Mouse (Mus musculus): ENCODE data around the gene Gpr83. TPM values are rescaled to one million over a fixed set of nuclear protein-coding genes. Genes with fewer than 3 reads are reported as not detected.

Gpr83 gene
- 10 to 100 TPM; 19.5 to 30.2 TPM for total RNA-seq (2021)

- intact Hi-C loops (cut with DNase I): no loop called here
- peak; percentile 70 for DNase-seq (ENCODE audit: low spot score in 2 of 2)
These were observed at the start of gene Gpr83 for GRCm38 (mm10) chr9:14859868-14860639. TSS of gene Gpr83 (plus strand) at chr9:14860210.

DNA sequence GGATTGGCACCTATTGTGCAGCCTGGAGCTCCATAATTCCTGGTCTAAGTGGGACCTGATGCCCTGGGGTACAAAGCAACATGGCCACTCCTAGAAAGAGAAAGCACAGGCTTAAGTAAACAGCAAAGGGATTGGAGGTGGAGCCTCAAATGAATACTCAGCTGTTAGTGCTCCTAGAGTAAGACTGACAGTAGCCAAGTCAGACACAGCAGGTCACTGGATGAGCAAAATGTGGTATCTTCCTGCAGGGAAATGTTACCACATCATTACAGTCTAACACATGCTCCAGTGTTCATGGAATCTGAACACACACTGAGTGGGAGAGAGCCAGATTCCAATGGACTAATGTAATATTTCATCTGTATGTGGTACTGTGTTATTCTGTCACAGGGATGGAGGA is 38.6 kb upstream of the Gpr83 start:
- intact Hi-C loops (cut with DNase I): no loop called here
- no peak for DNase-seq (ENCODE audit: low spot score in 2 of 2)

DNA sequence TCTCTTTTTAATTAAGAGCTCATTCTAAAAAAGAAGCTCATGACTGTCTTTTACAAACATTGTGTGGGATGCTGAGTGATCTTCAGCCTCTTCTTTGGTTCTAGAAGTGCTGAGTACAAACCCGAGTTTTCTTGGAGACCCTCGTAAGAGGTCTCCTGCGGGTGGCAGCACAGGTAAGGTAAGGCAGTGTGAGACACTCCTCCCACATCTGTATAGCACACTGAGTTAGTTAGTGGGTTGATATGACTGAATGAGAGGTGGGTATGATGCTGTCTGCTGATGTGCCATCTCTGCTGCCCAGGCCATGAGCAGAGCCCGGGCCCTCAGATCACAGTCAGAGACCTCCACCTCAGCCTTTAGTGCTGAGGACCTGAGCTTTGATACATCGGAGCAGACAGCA is 35.2 kb upstream of the Gpr83 start:
- no peak for DNase-seq (ENCODE audit: low spot score in 2 of 2)
- intact Hi-C loops (cut with DNase I): no loop called here

GRCm38 (mm10) chr9:14827875-14828274 is 32.1 kb upstream of the Gpr83 start:
- intact Hi-C loops (cut with DNase I): no loop called here
- DNase-seq (ENCODE audit: low spot score in 2 of 2): peak in 1 of 2 experiments; percentile 23

DNA sequence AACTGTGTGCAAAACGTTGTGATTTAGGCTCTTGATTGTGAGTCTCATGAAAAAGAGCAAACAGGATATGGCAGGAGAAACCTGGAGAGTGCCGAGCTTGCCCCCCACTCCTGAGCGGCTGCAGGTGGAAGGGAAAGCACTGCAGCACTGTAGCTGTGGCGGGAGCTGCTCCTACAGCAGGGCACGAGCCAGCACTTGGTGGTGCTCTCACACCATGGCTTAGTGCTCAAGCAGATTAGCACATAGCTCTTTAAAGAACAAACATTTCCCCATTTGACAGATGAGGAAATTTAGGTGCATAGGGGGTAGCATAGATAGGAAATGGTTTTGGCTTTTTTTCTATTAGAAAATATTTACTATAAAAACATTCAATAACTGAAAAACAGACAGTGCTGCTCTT is 28.0 kb upstream of the Gpr83 start:
- no peak for DNase-seq (ENCODE audit: low spot score in 2 of 2)
- intact Hi-C loops (cut with DNase I): no loop called here

DNA sequence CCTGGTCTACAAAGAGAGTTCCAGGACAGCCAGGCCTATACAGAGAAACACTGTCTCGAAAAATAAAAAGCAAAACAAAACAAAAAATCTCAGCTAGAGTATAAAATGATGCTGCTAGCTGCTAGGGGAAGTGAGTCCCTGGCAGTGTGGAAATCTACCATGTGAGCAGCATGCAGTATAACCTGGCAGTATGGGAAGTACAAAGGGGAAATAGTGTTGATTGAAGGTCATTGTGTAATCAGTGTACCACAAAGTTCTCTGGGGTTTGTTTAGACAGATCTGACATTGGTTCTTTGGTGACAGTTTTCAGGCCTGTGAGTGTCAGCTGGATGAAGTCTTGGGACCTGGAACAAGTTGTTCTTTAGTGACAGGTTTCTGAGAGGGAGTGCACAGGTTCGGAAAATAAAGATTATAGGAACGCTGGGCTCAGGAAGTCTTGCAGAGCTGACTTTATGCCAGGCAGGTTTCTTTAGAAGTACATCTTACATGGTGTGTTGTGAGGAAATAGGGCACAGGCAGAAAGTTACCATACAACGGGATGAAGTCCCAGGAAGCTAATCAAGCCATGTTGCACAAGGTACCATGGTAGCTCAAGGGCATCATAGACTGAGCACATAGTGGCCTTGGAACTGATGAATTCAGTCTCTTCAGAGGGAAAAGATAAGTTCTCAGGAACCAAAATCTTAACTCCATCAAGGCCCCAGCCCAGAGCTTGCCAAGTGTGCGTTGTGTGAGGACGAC is 24.5 kb upstream of the Gpr83 start:
- intact Hi-C loops (cut with DNase I): no loop called here
- DNase-seq (ENCODE audit: low spot score in 2 of 2): no peak

DNA sequence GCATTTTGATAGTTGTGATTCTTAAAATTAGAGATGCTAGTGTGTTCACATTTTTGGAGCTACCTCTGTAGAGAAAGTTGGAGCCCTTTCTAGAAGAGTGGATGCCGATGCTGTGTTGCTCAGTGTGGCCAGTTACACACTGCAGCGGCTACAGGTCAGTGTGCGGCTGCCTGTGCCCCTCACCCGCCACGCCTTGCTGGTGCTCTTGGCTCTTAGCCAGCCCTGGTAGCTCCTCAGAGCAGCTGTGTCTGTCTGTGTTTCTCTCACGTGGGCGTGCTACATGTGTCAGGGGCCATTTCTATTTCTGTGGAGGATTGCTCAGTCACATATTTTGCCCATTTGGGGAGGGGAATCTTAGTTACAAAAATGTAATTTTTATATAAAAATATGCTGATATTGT is 20.5 kb upstream of the Gpr83 start:
- intact Hi-C loops (cut with DNase I): no loop called here
- no peak for DNase-seq (ENCODE audit: low spot score in 2 of 2)

- intact Hi-C loops (cut with DNase I): no loop called here
- no peak for DNase-seq (ENCODE audit: low spot score in 2 of 2)
These were observed 20.0 kb upstream of the Gpr83 start for GRCm38 (mm10) chr9:14839970-14840369.

DNA sequence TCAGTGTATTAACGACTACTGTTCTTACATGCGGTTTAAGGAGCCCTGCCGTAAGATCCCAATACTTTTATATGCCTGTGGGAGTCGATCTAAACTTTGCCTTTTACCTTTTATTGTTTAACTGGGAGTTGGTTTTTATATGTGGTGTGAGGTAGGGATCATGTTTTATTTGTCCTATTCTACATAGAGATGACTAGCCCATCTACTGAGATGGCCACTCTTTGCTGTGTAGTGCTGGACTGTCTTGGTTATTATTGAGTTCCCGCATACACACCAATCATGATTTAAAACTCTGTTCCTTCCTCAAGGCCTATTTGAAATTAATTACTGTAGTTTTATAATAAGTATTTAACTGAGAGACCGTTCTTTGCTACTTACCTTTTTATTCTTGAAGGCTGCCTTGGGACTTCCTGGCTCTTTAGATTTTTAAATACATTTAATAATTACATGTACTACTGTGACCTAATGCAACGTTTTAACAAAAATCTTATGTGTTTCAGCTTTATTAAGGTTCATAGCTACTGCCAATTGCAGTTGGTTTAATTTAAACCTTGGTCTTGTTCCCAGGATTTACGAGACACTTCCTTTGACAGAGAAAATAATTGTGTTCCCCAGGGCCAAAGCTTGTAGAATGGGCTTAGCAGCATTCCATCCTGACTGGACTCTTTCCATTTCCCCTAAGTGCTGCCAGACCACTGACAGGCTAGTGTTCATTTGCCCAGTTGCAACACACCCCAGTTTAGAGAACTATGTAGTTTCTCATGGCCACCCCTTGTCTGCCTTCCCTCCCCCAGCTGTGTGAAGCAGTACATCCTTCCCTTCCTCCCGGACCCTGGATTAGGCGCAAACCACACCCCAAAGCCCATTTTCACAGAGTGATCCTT is 17.9 kb upstream of the Gpr83 start:
- no peak for DNase-seq (ENCODE audit: low spot score in 2 of 2)
- intact Hi-C loops (cut with DNase I): no loop called here

GRCm38 (mm10) chr9:14843311-14843857 is 16.6 kb upstream of the Gpr83 start:
- intact Hi-C loops (cut with DNase I): no loop called here
- no peak for DNase-seq (ENCODE audit: low spot score in 2 of 2)

DNA sequence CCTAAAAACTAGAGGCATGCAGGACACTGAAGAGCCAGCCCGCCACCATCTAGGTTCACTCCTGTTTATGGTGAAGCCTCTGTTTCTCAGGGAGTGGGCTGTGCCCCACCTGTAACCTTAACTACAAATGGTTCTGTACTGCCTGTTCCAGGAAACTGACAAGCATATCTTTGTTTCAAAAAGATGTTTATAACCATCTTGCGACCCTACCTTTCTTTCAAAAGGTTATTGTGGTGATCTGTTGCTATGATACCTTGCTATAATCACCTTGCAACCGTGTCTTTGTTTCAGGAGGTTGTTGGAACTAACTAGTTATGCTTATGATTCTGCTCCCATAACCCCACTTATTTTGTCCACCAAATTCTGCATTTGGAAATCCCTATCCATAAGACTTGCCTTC is 16.1 kb upstream of the Gpr83 start:
- no peak for DNase-seq (ENCODE audit: low spot score in 2 of 2)
- intact Hi-C loops (cut with DNase I): no loop called here

DNA sequence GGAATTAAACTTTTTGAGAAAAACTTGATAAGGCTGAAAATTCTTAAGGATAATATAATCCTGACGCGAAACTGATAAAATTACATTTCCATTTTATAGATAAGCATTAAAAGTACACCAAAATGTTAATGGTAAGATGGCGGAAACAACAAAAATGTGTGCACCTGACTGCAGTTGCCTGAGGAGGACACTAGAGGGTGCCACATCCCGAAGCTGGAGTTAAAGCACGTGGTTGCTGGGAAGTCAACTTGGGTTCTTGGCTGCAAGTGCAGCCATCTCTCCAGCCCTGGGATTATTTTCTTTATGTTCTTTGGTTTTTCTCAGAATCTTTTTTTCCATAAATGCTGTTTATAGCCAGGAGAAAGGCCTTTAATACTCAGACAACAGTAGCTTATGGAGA is 13.6 kb upstream of the Gpr83 start:
- intact Hi-C loops (cut with DNase I): no loop called here
- no peak for DNase-seq (ENCODE audit: low spot score in 2 of 2)

DNA sequence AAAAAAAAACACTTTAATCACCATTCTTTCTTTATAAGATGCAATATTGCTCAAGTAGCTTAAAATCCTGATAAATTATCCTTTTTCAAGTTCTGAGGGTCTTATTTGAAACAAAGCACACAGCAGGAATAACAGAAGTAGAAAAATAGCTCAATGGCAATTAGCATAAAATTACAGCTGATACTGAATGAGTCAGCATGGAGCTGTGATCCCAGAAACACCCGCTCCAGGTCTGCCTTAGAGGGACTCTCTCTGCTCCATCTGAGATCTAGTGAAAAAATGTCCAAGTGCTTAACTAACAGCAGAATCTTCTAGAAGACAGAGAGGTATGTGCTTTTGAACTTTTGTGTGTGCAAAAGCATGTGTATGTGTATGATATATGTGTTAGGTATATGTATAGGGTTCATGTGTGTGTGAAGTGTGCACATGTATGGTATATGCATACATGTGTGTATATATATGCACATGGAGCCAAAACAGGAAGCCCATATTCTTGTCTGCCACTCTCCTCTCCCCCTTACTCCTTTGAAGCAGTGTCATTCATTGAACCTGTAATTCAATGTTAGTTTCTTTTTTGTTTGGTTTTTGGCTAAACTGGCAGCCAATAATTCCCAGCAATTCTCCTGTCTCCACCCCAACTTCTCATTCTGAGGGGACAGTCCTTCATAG is 11.6 kb upstream of the Gpr83 start:
- no peak for DNase-seq (ENCODE audit: low spot score in 2 of 2)
- intact Hi-C loops (cut with DNase I): no loop called here

DNA sequence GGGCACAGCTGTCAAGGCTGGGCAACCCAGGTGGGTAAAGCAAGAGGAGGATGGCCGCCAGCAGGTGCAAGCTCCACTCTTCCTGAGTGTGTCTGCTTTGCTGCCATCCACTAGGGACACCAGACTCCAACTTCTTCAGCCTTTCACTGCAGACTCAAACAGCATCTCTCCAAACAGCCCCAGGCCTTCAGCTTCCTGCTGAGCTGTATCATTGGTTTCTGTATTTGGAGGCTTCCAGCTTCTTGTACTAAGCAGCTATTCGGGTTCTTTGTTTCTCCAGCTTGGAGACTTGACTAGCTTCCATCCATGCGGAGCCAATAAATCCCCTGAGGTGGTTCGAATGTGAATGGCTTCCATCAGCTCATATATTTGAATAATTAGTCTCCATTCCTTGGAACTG is 5.4 kb upstream of the Gpr83 start:
- intact Hi-C loops (cut with DNase I): no loop called here
- DNase-seq (ENCODE audit: low spot score in 2 of 2): no peak

GRCm38 (mm10) chr9:14856922-14857654 is 2.9 kb upstream of the Gpr83 start:
- intact Hi-C loops (cut with DNase I): no loop called here
- no peak for DNase-seq (ENCODE audit: low spot score in 2 of 2)

DNA sequence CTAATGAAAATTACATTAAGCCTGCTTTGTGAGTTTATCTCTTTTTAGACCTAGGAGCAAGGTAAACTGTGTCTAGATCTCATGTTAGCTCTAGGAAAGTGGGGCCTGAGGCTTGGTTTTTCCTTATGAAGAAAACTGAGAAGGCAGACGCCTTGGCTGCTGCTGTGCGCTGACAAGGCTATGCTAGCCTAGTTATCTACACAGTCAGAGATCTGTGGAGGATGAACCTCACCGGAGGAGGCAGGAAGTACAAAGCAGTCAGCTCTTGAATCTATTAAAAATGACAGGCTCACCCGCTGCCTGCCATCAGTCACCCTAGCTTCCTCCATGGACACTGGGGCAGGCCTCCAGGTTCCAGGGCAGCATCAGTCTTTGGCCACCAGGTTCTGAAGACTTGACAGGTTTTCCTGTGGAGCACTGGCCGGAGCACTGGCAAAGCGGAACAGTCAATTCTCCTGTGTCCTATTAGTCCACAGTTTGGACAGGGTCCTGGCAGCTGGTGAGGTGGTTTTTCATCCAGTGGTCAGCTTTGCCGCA is 1.8 kb upstream of the Gpr83 start:
- intact Hi-C loops (cut with DNase I): no loop called here
- no peak for DNase-seq (ENCODE audit: low spot score in 2 of 2)

DNA sequence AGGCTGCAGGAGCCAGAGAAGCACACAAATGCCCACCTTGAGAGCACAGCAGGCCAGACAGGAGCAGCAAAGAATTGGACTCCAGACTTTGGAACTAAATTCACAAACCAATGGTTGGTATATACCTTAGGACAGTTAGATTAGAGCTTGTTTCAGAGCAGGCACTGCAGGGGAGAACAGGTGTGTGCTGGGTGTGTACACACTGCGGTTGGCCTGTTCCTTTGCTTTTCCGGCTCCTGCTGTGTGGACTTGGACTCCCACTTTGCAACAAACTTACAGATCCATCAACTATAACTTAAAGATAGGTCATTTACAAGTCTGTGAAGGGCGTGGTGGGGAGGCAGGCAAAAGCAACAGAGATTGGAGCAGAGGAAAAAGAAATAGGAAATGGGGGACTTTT is 1.2 kb upstream of the Gpr83 start:
- no peak for DNase-seq (ENCODE audit: low spot score in 2 of 2)
- intact Hi-C loops (cut with DNase I): no loop called here

DNA sequence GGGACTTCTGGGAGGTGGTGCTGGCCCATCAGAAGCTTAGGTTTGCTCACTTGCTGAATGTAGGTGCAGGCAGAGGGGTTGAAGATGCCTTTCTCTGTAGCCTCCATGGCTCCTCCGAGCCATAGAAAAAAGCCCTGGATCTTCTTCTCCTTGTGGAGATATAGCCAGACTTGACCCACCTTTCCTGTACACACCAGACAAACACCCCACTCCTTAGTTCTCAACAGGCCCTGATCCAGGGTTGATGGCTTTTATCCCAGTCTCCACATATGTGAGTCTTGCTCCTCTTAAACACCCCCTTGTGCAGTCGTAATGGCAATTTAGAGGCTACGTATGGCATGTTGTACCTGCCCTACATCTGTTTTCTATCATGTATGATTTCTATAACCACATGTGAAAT is 3.1 kb downstream of the Gpr83 start:
- intact Hi-C loops (cut with DNase I): no loop called here
- no peak for DNase-seq (ENCODE audit: low spot score in 2 of 2)

DNA sequence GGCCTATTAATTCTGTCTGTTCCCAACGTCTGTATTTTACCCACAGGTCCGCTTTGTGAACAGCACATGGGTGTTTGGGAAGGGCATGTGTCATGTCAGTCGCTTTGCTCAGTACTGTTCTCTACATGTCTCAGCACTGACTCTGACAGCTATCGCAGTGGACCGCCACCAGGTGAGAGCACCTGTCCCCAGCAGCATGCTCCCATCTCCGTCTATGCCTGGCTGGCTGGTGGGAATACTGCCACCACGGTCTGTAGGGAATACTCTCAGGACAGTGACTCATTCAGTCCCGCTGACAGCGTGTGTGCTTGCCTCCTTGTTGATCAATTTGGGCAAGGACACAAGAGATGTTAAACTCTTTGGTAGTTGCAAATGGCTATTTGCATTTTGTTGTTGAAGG is 4.7 kb downstream of the Gpr83 start:
- no peak for DNase-seq (ENCODE audit: low spot score in 2 of 2)
- intact Hi-C loops (cut with DNase I): no loop called here

All from left cerebral cortex, postnatal 25 days (tissue).